Mouse (Mus musculus): ENCODE measurements around the gene Fuca1.

DNA sequence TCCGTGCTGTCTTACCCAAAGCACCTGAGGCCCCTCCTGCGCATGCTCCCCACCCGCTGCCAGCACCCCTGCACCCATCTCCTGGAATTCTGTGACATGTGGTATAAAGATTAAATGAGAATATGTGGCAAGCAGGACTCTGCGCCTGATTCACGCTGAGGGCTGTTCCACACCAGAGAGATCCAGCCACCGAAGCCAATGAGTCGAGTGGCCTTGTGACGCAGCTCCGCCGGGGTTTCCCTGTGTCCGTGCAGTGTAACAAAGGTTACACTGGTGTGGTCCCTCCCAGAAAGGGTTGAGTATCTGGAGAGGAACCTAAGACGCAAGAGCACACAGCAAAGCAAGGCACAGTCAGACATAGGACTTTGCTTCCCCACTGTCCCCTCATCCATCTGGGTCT is 34.9 kb upstream of the Fuca1 start:
- TF ChIP-seq POLR2A (IDR thresholded peaks at IDR 0.05; ENCODE audit: control insufficient read depth, extremely low read depth, insufficient read depth, low read length, poor library complexity) (no peak), CTCF (IDR thresholded peaks at IDR 0.05; ENCODE audit: borderline replicate concordance, control insufficient read depth, extremely low read depth, insufficient read depth, low read length, poor library complexity) (no peak)
